Mouse (Mus musculus) layer of hippocampus, postnatal 14 days (tissue): Measurements from ENCODE around the gene 1700011L22Rik. TPM values are rescaled to one million over a fixed set of nuclear protein-coding genes. Genes with fewer than 3 reads are reported as not detected.

Experiments
- DNase-seq, 2 experiments: peaks; one replicate each; pipeline ENCODE4 v3.0.0; 2021 to 2022; ENCODE audit warnings: low spot score in 2 of 2, mixed read lengths in 1 of 2
- total RNA-seq, 2 experiments: library from RNA; stranded (reverse); gene quantifications; 2 replicates each; pipeline ENCODE4 v1.2.3; 2021

1700011L22Rik gene
- total RNA-seq, 2 experiments from 2014 or later: not detected

- DNase-seq: no peak
Observed at GRCm38 (mm10) chr8:79175991-79176390, 72.4 kb downstream of the 1700011L22Rik start.

- no peak for DNase-seq
Observed at GRCm38 (mm10) chr8:79173606-79174005, 74.8 kb downstream of the 1700011L22Rik start.

DNA sequence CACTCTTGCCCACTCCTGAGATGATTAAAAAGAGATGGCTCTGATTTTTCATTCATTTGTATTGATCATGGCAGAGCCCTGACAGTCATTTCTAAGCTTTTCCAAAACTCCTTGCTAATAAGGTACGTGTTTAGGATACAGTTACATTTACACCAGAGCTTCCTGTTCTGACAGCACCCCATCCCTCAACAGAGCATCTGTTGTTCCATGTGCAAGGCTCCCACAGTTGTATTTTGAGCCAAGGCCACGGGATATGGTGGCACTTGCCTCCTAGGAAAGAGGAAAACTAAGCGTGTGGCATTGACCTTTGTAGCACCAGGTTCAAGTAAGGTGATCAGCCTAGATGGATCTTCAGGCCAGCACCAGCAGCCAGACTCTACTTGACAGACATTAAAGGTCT lies 83.1 kb downstream of the 1700011L22Rik start:
- peak in 1 of 2 experiments; percentile 28 for DNase-seq

GRCm38 (mm10) chr8:79164336-79164735 lies 84.0 kb downstream of the 1700011L22Rik start:
- no peak for DNase-seq

- peak; percentile 55 to 63 for DNase-seq
Observed at GRCm38 (mm10) chr8:79162533-79163308, 85.6 kb downstream of the 1700011L22Rik start.

DNA sequence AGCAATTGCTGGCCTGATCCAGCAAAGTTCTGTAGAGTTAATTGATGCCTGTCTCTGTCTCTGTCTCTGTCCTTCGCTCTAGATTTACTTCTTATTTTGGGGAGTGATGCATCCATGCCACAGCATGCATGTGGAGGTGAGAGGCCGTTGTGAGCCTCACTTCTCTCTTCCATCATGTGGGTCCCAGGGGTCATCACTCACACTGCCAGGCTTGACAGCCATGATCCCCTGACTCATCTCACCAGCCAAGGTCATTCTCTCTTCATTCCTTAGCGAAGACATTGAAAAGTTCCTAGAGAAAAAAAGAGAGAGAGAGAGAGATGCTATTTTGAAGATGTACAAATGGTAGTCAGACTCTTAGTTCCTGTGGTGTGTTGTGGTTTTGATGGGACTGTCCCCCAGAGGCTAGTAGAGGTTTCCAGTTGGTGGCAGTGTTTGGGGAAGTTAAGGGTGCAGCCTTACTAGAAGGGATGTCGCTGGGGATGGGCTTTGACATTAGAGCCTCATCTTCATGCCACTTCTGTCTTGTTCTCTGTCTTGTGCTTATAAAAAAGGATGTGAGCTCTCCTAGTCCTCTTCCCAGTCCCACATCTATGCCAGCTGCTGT lies 87.1 kb downstream of the 1700011L22Rik start:
- DNase-seq: no peak

Other genes with a start within 250 kb of the 1700011L22Rik start
- gene Zfp827, start 220.1 kb downstream of the 1700011L22Rik start, total RNA-seq: 10 to 100 TPM; 26.8 to 28.3 TPM
- gene Mmaa, start 46.4 kb upstream of the 1700011L22Rik start, total RNA-seq: 10 to 100 TPM; 18.7 to 20.0 TPM
- gene Smad1, start 150.9 kb upstream of the 1700011L22Rik start, total RNA-seq: 10 to 100 TPM; 25.9 to 29.2 TPM